Mouse (Mus musculus) limb, embryonic 10.5 days (tissue): ENCODE measurements at regions not wholly inside any gene's neighbourhood (a gene's known extent, or its start where the extent isn't known, plus 50 kb on each side); places are given as distances from the start of the nearest gene placed in this dataset.

Source experiments
- DNase-seq: peaks from one replicate; pipeline ENCODE4 v3.0.0-alpha.2; 2017; ENCODE audit warnings: low spot score
- H3K27ac ChIP-seq: fragments of 300-500 bp; sonication (generic); 2 replicates; pipeline ENCODE4 v1.5.1; 2016; ENCODE audit warnings: mild to moderate bottlenecking
- H3K27me3 ChIP-seq: fragments of 300-500 bp; sonication (generic); 2 replicates; pipeline ENCODE4 v1.6.1; 2016; ENCODE audit warnings: low read depth, mild to moderate bottlenecking; ENCODE audit not compliant: poor library complexity, severe bottlenecking
- H3K36me3 ChIP-seq: fragments of 300-500 bp; sonication (generic); 2 replicates; pipeline ENCODE4 v1.6.1; 2016; ENCODE audit warnings: mild to moderate bottlenecking, moderate library complexity
- H3K4me1 ChIP-seq: fragments of 300-500 bp; sonication (generic); 2 replicates; pipeline ENCODE4 v1.6.1; 2016
- H3K4me3 ChIP-seq: fragments of 300-500 bp; sonication (generic); 2 replicates; pipeline ENCODE4 v1.5.1; 2016; ENCODE audit warnings: mild to moderate bottlenecking, moderate library complexity
- H3K9me3 ChIP-seq: fragments of 300-500 bp; sonication (generic); replicated peaks from 2 replicates; pipeline ENCODE4 v1.6.1; 2016; ENCODE audit warnings: mild to moderate bottlenecking
- WGBS: fragments of 180-500 bp; shearing (Covaris S2); methylation state at CpG from one replicate; pipeline ENCODE4 v1.1.7; 2016; 5-methylcytosine and 5-hydroxymethylcytosine counted together

DNA sequence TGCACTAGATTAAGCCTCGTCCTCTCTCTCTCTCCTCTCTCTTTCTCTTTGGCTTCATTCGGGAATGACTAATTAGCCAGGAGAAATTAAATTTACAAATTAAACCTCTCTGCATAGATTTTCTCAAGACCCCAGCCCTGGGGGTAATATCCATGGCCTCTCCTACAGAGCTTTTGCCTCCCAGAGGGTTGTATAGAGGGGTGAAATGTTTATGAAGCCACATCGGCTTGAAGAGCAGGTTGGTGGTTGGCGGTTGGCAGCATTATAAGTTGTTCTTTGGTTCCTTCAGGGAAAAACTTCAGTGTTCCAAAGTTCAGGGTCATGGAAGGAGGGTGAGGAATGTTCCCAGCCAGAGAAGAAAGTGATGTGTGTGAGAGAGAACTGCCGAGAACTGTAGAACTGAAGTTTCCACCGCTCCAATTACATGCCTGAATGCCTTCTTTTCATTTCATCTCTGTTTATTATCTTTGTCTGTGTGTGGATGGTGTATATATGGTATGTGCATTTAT, 97.4 kb upstream of the Adgrf1 start:
- H3K9me3 ChIP-seq, result no peaks in the 10 kb centered on the region
- H3K27ac ChIP-seq, result no peak overlapping the region
- no peak for DNase-seq
- no peaks in the 10 kb centered on the region for H3K4me1 ChIP-seq
- WGBS, result 83% methylated on average over 6 of the region's 6 CpGs
- H3K27me3 ChIP-seq, result no peaks in the 10 kb centered on the region
- H3K4me3 ChIP-seq, result no peak overlapping the region
- H3K36me3 ChIP-seq, result no peaks in the 10 kb centered on the region

DNA sequence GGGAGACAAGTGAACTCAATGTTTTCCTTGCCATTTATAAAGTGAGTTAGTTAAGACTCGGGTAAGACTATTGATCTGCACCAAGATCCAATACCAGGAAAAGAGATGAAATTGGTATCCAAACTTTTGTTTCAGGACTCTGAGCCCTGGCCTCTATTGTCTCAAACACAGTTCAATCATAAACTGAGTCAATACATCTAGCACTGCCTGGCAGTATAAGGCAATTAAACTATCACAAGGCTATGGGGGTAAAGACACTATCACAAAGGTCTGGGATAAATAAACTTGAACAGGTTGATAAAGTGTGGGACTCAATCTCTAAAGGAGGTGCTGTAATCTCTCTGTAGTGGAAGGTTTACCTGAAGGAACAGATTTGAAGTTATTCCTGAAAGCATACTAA, 95.3 kb upstream of the Adgrf1 start:
- Histone ChIP-seq H3K36me3 (no peaks in the 10 kb centered on the region), H3K9me3 (no peaks in the 10 kb centered on the region), H3K27me3 (no peaks in the 10 kb centered on the region), H3K4me3 (no peak overlapping the region), H3K27ac (no peak overlapping the region), H3K4me1 (no peaks in the 10 kb centered on the region)
- 90% methylated on average over 1 of the region's 1 CpGs for WGBS
- DNase-seq, result no peak

DNA sequence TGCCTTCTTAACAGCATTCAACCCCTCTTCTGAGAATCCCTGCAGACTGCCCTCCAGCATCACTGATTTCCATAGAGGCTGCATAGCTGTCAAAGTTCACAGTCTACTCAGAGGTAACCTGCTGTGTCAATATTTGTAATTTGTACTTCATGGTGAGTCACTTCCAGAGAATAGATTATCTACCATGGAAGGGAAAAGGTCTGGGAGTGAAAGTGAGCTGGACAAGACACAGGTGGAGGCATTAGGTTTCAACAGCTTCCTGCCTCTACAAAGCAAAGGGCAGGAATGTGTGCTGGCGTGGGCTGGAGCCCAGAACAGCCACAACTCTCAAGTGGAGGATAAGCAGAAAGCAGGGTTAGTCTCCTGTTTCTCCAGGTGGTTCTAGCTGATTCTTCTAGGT, 92.9 kb upstream of the Adgrf1 start:
- Histone ChIP-seq H3K4me1 (no peaks in the 10 kb centered on the region), H3K27ac (no peak overlapping the region), H3K27me3 (no peaks in the 10 kb centered on the region), H3K36me3 (no peaks in the 10 kb centered on the region), H3K4me3 (no peak overlapping the region), H3K9me3 (no peaks in the 10 kb centered on the region)
- DNase-seq, result no peak
- 38% methylated on average over 1 of the region's 1 CpGs for WGBS

DNA sequence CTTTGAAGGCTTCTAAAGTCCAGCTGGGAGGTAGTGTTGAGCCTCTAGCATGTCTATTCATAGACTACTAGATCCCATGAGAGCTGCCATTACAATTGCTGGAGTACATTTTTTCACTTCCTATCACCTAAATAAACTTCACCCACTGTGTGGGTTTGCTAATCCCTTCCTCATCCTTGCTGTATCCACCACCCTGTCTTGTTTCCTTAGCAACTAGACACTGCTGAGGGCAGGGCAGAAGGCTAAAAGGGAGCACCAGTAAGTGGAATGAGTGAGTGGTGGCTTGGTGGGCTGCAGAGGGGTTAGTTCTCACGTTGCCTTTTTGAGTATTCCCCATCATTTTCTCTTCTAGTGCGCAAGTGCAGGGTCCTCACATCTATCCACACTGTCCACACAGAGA, 80.1 kb upstream of the Adgrf1 start:
- no peak for DNase-seq
- Histone ChIP-seq H3K9me3 (no peaks in the 10 kb centered on the region), H3K36me3 (no peaks in the 10 kb centered on the region), H3K4me1 (no peaks in the 10 kb centered on the region), H3K27me3 (no peaks in the 10 kb centered on the region), H3K27ac (no peak overlapping the region), H3K4me3 (no peak overlapping the region)
- whole genome bisulfite sequencing, result 75% methylated on average over 2 of the region's 2 CpGs

DNA sequence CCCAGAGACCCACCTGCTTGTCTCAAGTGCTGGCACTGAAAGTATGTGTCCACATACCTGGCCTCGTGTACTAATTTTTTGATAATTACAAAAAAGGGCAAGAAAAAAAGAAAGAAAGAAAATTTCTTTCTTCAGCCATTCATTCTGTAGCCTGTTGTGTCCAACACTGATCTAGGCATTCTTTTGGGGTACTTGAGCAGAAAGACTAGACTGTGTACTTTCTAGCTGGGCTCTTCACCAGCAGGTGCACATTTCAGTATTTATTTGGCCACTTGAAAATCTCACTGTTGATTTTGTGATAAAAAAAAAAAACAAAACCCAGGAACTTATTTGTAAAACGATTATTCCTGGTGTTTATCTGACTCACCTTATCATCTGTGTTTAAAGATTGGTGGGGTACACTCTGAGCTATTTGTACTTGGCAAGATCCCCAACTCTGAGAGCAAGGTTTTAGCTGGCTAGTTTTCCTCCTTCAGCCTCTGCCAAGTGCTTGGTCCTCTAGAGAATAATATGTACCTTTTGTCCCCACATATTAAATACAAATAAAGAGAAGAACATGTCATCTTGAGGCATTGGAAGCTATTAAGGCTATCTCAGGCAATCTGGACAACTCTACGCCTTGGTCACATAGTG, 79.2 kb upstream of the Adgrf1 start:
- Histone ChIP-seq H3K4me1 (no peaks in the 10 kb centered on the region), H3K9me3 (no peaks in the 10 kb centered on the region), H3K4me3 (no peak overlapping the region), H3K27me3 (no peaks in the 10 kb centered on the region), H3K27ac (no peak overlapping the region), H3K36me3 (no peaks in the 10 kb centered on the region)
- DNase-seq, result no peak
- 88% methylated on average over 3 of the region's 3 CpGs for WGBS

DNA sequence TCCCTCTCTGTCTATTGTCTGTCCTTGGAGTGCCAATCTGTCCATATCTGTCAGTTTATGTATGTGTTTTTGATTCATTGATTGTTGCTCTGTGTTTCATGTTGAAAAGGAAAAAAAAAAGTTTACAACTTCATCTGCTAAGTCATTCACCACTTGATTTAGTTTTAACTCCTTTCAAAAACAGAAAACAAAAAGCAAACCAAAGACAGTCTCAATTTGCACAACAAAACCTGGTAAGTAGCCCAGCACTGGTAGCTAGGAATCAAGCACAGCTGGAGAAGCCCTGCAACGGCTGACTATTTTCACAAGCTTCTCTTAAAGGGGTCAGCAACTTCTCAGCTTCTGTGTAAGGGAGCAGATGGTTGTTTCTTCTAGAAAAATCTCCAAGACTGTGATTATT, 72.9 kb upstream of the Adgrf1 start:
- Histone ChIP-seq H3K27me3 (no peaks in the 10 kb centered on the region), H3K9me3 (no peaks in the 10 kb centered on the region), H3K36me3 (no peaks in the 10 kb centered on the region), H3K4me1 (no peaks in the 10 kb centered on the region), H3K27ac (no peak overlapping the region), H3K4me3 (no peak overlapping the region)
- WGBS, result 67% methylated on average over 1 of the region's 1 CpGs
- DNase-seq, result no peak

DNA sequence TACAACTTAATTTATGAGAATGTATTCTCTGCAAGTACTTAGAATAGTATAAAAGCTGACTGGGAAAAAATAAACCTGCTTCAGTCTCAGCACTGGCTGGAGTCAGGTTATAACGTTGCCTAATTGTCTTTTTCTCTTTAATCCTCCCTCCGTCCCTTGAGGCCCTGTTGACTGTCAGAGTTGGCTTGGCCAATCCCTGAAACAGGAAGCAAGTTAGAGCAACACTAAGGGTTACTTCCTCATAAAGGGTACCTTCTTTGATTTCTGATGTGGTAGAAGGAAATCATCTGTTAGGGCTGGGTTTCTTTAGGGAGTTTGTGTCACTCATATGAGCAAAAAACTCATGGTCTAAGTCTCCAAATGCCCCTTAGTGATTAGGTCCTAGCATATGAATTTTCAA, 69.3 kb upstream of the Adgrf1 start:
- Histone ChIP-seq H3K4me1 (no peaks in the 10 kb centered on the region), H3K4me3 (no peak overlapping the region), H3K27me3 (no peaks in the 10 kb centered on the region), H3K36me3 (no peaks in the 10 kb centered on the region), H3K9me3 (no peaks in the 10 kb centered on the region), H3K27ac (no peak overlapping the region)
- 66% methylated on average over 2 of the region's 2 CpGs for WGBS
- no peak for DNase-seq

DNA sequence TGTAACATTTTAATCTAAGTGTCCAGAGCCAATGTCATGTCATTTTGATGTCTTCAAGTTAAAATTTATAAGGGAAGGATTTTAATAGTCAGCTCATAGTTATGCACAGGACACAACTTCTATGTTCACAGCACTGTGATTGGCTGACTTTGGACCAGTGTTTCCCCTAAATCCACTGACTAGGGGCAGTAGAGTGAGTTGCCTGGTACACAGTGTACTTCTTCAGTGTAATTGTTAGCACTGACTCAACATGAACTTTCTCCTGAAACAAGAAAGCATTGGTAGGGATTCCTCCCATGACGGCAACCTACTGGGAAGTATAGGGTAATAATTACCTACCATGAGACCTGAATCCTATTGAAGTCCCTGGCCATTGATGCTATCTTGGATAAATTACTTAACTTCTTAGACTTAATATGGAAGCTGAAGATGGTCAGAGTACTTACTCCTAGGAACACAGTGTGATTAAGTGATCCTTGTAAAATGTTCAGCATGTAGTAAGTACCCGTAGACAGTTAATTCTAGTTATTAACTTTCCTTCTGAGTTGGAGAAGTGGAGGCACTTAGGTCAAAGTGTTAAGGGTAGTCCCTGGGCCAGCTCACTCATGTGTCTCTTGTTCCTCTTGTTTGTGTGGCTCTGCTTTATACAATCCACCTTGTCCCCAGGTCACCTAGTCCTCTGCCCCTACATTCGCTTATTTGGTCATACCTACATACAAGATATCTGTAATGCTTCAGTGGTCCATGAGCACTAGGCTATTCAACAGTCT, 63.2 kb upstream of the Adgrf1 start:
- H3K27me3 ChIP-seq, result no peaks in the 10 kb centered on the region
- DNase-seq, result no peak
- H3K4me1 ChIP-seq, result no peaks in the 10 kb centered on the region
- H3K36me3 ChIP-seq, result no peaks in the 10 kb centered on the region
- no peaks in the 10 kb centered on the region for H3K9me3 ChIP-seq
- no peak overlapping the region for H3K4me3 ChIP-seq
- WGBS, result 90% methylated on average over 3 of the region's 3 CpGs
- no peak overlapping the region for H3K27ac ChIP-seq

DNA sequence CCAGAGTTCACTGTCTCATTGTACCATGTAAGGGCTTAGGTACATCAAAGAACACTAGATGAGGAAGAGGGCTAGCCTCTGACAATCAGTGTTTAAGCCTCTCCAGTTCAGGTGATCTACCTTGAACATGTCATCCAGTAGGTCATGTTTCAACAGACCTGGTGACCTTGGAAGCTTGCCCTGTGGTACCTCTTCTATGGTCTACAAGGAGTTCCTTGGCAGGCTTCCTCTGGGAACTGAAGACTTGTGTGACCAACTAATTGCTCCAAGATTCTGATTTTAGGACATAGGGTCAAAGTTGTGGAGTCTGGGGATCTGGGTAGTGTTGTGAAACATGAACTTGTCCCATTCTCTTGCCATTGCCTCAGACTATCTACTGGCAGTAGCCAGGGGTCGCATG, 60.4 kb upstream of the Adgrf1 start:
- Histone ChIP-seq H3K27ac (no peak overlapping the region), H3K9me3 (no peaks in the 10 kb centered on the region), H3K4me3 (no peak overlapping the region), H3K36me3 (no peaks in the 10 kb centered on the region), H3K4me1 (no peaks in the 10 kb centered on the region), H3K27me3 (no peaks in the 10 kb centered on the region)
- no peak for DNase-seq
- 89% methylated on average over 1 of the region's 1 CpGs for WGBS

DNA sequence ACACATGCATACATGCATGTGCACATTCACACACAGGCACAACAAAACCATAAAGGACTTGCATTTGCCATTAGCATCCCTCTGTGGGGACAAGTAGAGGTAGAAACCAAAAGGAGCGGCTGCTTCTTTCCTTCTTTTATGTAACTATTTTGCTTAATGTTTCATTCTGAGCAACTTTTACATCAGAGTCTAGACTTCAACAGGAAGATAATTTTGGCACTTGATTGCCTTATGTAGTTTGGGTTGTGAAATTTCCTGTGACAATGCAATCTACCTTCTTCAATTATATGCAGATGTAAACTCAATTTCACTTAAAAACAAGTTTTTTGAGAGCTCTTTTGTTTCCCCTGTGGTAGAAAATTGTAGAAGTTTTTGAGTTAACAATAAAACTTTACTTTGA, 56.1 kb upstream of the Adgrf1 start:
- WGBS, result 96% methylated on average over 1 of the region's 1 CpGs
- no peak for DNase-seq
- no peak overlapping the region for H3K27ac ChIP-seq
- H3K36me3 ChIP-seq, result no peaks in the 10 kb centered on the region
- no peaks in the 10 kb centered on the region for H3K9me3 ChIP-seq
- no peak overlapping the region for H3K4me3 ChIP-seq
- no peaks in the 10 kb centered on the region for H3K27me3 ChIP-seq
- no peaks in the 10 kb centered on the region for H3K4me1 ChIP-seq

DNA sequence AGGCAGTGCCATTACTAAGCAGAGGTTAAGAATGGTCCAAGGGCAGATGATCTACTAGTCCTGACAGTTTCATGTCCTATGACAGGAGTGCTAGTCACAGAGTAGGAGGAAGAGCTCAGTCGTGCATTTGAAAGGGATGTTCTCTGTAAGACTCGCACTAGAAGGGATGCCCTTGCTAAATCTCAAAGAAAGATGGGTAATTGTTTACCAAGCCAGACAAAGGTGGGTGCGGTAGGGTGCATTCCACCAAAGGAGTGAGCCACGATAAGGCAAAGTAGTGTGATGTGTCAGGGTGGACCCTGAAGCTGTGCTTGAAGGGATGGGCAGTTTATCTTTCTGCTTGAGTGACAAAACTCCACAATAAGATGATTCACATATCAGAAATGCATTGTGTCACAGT, 50.5 kb upstream of the Adgrf1 start:
- no peaks in the 10 kb centered on the region for H3K4me1 ChIP-seq
- H3K36me3 ChIP-seq, result no peaks in the 10 kb centered on the region
- no peak for DNase-seq
- H3K27me3 ChIP-seq, result no peaks in the 10 kb centered on the region
- H3K4me3 ChIP-seq, result no peak overlapping the region
- WGBS, result 88% methylated on average over 4 of the region's 4 CpGs
- H3K9me3 ChIP-seq, result no peaks in the 10 kb centered on the region
- H3K27ac ChIP-seq, result no peak overlapping the region
